Mouse (Mus musculus) left cerebral cortex, adult 9 months (tissue): ENCODE data around the gene Capn1.

ENCODE experiments used
- DNase-seq, 2 experiments: peaks; one replicate each; pipeline ENCODE4 v3.0.0; 2022; ENCODE audit warnings: low spot score in 2 of 2

Gene Capn1

GRCm38 (mm10) chr19:5953201-5953770, 62.4 kb downstream of the Capn1 start:
- DNase-seq = no peak

GRCm38 (mm10) chr19:5952071-5952691, 63.5 kb downstream of the Capn1 start:
- no peak for DNase-seq

DNA sequence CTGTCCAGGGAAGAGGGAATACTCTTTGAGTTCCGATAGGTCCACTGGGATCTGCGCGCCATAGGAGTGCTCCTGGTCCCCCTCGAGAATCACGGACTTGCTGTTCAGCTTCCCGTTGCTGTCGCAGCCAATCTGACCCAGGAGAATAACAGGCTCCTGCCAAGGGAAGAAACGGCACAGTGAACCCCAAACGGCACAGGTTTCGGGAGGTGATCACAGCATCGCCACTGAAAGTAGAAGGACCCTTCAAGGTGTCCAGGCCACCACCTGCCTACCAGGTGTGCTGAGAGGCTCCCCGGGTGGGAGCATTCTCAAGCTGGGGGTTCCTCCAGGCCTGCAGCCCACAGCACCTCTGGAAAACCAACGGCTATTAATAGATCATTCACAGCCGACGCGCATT, 64.1 kb downstream of the Capn1 start:
- DNase-seq = no peak

GRCm38 (mm10) chr19:5950218-5950617, 65.5 kb downstream of the Capn1 start:
- no peak for DNase-seq

DNA sequence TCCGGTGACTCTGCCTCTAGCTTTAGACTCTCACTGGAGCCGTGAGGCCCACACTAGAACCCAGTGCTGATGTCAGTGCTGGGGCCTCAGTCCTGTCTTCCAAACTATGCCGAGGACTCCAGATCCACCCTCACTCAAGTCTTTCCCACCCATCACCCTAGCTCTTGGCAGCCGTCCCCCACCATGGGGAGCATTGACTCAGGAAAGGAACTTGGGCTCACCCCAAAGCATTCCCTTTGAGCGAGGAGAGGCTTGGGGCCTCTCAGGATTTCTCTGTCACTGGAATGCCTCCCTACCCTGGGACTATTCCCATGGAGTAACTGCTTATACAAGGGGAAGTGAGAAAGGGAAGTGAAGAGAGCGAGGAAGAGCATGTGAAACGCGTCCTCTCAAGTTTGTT, 69.8 kb downstream of the Capn1 start:
- no peak for DNase-seq

DNA sequence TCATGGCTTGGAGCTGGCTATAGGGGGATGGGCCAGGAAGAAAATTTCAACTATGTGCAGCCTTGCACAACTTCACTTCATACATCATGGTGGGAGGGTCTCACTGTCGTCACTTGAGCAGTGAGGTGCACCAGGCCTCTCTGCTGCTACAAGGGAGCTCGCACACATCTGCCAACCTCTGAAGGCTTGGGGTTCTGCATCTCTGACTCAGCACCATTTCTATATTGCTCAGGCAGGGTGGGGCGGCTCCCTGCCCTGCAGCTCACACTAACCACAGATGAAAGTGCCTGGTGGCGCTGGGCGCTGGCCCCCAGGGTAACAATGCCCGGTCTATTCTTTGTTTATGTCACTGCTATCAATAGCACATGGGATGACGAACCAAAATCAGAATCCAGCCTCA, 70.7 kb downstream of the Capn1 start:
- peak; percentile 51 to 59 for DNase-seq

GRCm38 (mm10) chr19:5944145-5944544, 71.6 kb downstream of the Capn1 start:
- DNase-seq = no peak

DNA sequence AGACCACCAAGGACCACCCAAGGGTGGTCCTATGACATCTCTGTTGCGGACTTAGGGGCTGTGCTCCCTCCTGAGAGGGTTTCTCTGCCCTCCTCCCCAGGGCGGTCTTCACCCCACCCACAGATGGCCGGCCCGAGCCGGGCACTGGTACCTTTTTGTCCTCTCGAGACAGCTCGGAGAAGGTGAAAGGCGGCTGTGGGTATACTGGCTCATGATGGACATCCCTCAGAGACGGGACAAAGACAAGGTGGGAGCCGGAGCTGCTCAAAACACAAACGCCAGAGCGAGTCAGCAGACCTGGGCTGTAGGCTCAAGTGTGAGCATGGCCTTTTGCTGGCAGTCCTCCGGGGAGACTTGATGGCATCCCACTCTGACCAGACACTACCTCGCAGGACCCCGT, 72.3 kb downstream of the Capn1 start:
- DNase-seq = no peak

DNA sequence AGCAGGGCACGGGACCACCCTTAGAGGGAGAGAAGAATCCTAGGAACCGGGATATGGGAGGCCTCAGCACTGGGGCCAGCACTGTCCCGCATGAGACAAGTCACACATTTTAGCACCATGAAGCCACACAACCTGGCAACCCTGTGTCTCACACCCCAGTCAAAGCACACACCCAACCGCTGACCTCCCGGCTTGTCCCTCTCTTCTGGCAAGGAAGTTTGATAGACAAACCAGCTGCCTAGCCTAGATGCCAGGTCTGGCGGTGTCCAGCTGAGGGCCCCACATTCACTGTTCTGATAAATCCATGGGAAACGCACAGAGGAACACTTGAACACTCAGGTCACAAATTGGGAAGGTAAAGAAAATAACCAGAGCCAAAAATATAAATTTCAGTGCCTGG, 73.1 kb downstream of the Capn1 start:
- DNase-seq = no peak

DNA sequence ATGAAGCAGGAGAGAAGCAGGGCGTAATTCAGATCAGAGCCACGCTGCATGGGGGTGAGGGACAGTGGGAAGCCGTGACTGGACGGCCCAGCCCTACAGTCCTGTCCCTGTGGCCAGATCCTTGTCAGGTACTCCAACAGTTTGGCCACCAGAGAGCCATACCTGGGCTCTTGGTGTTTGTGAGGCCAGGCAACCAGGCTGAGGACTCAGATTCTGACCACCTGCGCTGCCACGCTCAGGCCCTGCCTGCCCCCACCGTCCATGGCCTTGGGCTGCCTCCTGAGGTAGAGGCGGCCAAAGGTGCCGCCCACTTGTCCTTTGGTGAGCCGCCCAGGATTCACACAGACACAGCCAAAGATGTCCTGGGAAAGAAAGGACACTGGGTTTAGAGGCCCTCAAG, 75.0 kb downstream of the Capn1 start:
- no peak for DNase-seq

- DNase-seq = no peak
Measured at GRCm38 (mm10) chr19:5940173-5940572, 75.5 kb downstream of the Capn1 start.

DNA sequence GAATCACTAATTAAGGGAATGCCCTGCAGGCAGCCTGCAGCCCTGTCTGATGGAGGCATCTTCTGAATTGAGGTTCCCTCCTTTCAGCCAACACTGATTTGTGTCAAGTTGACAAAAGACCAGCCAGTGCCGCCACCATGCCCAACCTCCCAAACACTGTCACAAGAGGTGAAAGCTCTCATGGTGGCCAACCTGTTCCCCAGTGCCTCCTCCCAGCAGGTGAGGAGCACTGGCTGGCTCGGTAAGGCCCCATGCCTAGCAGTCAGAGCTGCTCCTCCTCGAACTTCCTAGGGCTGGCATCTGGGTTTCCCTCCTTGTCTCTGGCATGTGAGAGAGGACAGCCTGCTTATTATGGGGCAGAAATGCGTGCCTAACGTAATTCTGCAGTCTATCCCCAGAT, 76.0 kb downstream of the Capn1 start:
- no peak for DNase-seq
